Mouse (Mus musculus) forebrain, embryonic 14.5 days (tissue): ENCODE measurements around the gene Mgat3. TPM values are rescaled to one million over a fixed set of nuclear protein-coding genes. Genes with fewer than 3 reads are reported as not detected.

Experiments used
- ATAC-seq: fragments of 200-750 bp; cut with Nextera tagmentation; 2 replicates; pipeline ENCODE4 v1.8.0; 2017; ENCODE audit warnings: mild to moderate bottlenecking, moderate library complexity
- DNase-seq: peaks from one replicate; pipeline ENCODE4 v3.0.0-alpha.2; 2015; ENCODE audit warnings: low spot score
- H3K27ac ChIP-seq: fragments of 300-500 bp; sonication (generic); 2 replicates; pipeline ENCODE4 v1.5.1; 2014; ENCODE audit warnings: low read depth, mild to moderate bottlenecking, control low read depth, low read length, moderate library complexity
- H3K27me3 ChIP-seq: fragments of 300-500 bp; sonication (generic); replicated peaks from 2 replicates; pipeline ENCODE4 v1.6.1; 2014; ENCODE audit warnings: low read length, control low read depth, mixed read lengths; ENCODE audit not compliant: control insufficient read depth, insufficient read depth
- H3K36me3 ChIP-seq: fragments of 300-500 bp; sonication (generic); 2 replicates; pipeline ENCODE4 v1.6.1; 2014; ENCODE audit warnings: low read length, control low read depth; ENCODE audit not compliant: control insufficient read depth, insufficient read depth
- H3K4me1 ChIP-seq: fragments of 300-500 bp; sonication (generic); 2 replicates; pipeline ENCODE4 v1.6.1; 2014; ENCODE audit warnings: antibody characterized with exemption, low read length, control low read depth; ENCODE audit not compliant: control insufficient read depth, insufficient read depth
- H3K4me2 ChIP-seq: fragments of 300-500 bp; sonication (generic); 2 replicates; pipeline ENCODE4 v1.6.1; 2014; ENCODE audit warnings: mild to moderate bottlenecking, control low read depth, low read length
- H3K4me3 ChIP-seq: fragments of 300-500 bp; sonication (generic); 2 replicates; pipeline ENCODE4 v1.5.1; 2014; ENCODE audit warnings: low read depth, low read length, control low read depth
- H3K9ac ChIP-seq: fragments of 300-500 bp; sonication (generic); 2 replicates; pipeline ENCODE4 v1.6.1; 2014; ENCODE audit warnings: mild to moderate bottlenecking, low read length, control low read depth, moderate library complexity
- H3K9me3 ChIP-seq: fragments of 300-500 bp; sonication (generic); replicated peaks from 2 replicates; pipeline ENCODE4 v1.6.1; 2016; ENCODE audit warnings: low read length, control low read depth, mixed read lengths; ENCODE audit not compliant: control insufficient read depth
- WGBS: fragments of 180-500 bp; shearing (Covaris S2); extraction: QIAGEN DNeasy Blood & Tissue Kit; methylation state at CpG from one replicate; pipeline ENCODE4 v1.1.7; 2014; 5-methylcytosine and 5-hydroxymethylcytosine counted together
- polyA plus RNA-seq: library from polyadenylated mRNA; unstranded; fragments of >200 nt; fragmentation: Nextera tagmentation; extraction: Ambion mirVana; gene quantifications from 2 replicates; pipeline ENCODE4 v1.2.1, GENCODE M21; 2014

The Mgat3 gene
- polyA plus RNA-seq, 1 experiment from 2014 or later: 11.7 TPM

DNA sequence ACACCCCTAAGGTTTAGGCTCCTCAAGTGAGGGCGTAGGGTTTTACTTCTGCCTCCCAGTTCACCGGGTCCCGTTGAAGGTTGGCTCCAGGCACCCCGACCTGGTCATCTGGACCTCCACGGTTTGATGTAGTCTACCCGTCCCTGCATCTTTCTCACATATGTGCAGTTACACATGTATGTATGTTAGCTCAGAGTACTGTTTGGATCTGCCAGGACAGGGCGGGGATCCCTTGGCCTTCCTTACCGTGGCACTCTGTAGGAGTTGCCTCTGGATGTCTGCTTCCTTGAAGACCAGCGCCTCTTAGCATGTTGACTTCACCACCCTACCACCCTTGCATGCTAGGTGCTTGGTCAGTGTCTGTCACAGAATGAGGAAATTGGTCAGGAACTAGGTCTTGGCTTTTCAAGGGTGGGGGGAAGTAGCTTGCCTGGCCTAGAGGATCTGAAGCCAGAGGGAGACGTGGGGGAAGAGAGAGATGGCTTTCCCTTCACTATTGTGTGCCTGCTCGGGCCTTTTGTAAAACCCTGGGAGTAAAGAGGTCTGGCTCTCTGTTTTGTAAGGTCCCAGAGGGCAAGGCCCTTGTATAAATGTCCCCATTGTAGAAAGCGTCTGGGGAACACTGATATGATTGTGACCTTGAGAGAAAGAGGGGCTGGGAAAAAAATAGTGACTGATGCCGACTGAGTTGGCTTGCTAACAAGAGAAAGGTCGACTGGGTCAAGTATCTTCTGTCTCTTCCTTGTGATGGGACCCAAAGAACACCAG is 39.7 kb upstream of the Mgat3 start:
- no peaks in the 10 kb centered on the region for H3K9me3 ChIP-seq
- H3K36me3 ChIP-seq: 0 out of 2 replicates have a peak, but pooled peaks cover 4% of the 10 kb centered on the region
- H3K4me1 ChIP-seq: peaks cover 11% of the 10 kb centered on the region
- ATAC-seq (peak; percentile 14; the same call in 1 of the 2 replicates), DNase-seq (no peak)
- WGBS: 16% methylated on average over 14 of the region's 14 CpGs
- H3K27me3 ChIP-seq: no peaks in the 10 kb centered on the region
- peak overlapping the region; percentile 86 for H3K9ac ChIP-seq
- H3K4me3 ChIP-seq: peak overlapping the region; percentile 57
- H3K4me2 ChIP-seq: peak overlapping the region; percentile 91
- H3K27ac ChIP-seq: peak overlapping the region; percentile 97; the same call in 1 of the 2 replicates

DNA sequence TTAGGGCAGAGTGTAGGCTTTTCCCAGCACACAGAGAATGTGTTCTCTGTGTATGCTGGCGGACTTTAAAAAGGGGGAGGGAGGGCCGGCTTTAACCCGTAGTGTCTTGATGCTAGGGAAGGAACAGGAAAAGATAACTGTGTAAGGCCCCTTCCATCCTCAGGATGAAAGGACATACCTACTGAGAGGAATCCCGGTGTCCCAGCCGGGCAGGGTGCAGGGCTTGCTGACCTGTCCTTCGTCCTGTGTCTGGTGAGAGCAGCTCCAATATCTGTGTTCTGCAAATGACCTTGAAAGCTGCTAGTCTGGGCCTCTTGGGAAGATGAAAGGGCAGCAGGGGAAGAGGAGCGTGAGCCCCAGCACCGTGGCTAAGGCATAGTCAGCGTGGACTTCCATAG is 39.1 kb upstream of the Mgat3 start:
- H3K36me3 ChIP-seq: 0 out of 2 replicates have a peak, but pooled peaks cover 4% of the 10 kb centered on the region
- WGBS: 72% methylated on average over 9 of the region's 9 CpGs
- no peak for DNase-seq
- H3K4me1 ChIP-seq: peaks cover 11% of the 10 kb centered on the region
- peak overlapping the region; percentile 86; the same call in 1 of the 2 replicates for H3K9ac ChIP-seq
- H3K27ac ChIP-seq: no peak overlapping the region
- no peaks in the 10 kb centered on the region for H3K9me3 ChIP-seq
- H3K27me3 ChIP-seq: no peaks in the 10 kb centered on the region
- no peak for ATAC-seq
- H3K4me2 ChIP-seq: peak overlapping the region; percentile 91
- H3K4me3 ChIP-seq: peak overlapping the region; percentile 57; the same call in 1 of the 2 replicates

DNA sequence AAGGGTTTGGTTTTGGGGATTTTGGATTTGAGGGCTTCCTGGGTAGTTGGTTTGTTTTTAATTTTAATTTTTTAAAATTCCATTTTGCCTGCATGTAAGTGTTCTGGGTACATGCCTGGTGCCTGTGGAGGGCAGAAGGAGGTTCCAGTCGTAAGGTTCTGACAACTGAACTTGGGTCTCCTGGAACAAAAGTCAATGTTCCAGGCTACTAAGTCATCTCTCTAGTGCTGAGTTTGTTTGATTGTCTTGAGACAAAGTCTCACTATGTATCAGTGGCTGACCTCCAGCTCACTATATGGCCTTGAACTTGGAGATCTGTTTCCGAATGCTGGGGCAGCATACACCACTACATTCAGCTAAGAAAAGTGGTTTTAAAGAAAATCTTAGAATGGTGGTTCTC is 38.0 kb upstream of the Mgat3 start:
- DNase-seq (no peak), ATAC-seq (no peak)
- H3K27ac ChIP-seq: no peak overlapping the region
- no peak overlapping the region for H3K4me3 ChIP-seq
- no peaks in the 10 kb centered on the region for H3K27me3 ChIP-seq
- H3K9me3 ChIP-seq: no peaks in the 10 kb centered on the region
- 0 out of 2 replicates have a peak, but pooled peaks cover 6% of the 10 kb centered on the region for H3K36me3 ChIP-seq
- H3K4me2 ChIP-seq: no peak overlapping the region
- peaks cover 11% of the 10 kb centered on the region for H3K4me1 ChIP-seq
- 94% methylated on average over 2 of the region's 2 CpGs for WGBS
- no peak overlapping the region for H3K9ac ChIP-seq

DNA sequence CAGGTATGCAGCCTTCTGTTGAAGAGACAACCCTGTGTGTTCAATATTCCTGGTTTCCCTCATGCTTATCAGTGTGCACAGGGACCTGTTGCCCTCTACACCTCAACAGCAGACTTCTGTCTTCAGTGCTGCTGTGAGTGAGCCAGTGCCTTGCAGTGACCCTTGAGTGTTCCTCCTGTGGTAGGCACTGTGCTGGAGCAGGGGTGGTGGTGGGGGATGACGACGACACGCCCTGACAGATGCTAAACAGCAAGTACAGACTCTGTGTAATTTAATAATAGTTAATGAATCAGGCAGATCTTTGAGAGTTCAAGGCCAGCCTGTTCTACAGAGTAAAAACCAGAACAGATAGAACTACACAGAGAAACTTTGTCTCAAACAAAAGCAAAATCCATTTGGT is 36.9 kb upstream of the Mgat3 start:
- DNase-seq (no peak), ATAC-seq (no peak)
- Histone ChIP-seq H3K9me3 (no peaks in the 10 kb centered on the region), H3K4me3 (no peak overlapping the region), H3K27ac (no peak overlapping the region), H3K9ac (no peak overlapping the region), H3K27me3 (no peaks in the 10 kb centered on the region), H3K36me3 (peaks cover 16% of the 10 kb centered on the region), H3K4me1 (peaks cover 11% of the 10 kb centered on the region), H3K4me2 (no peak overlapping the region)
- WGBS: 97% methylated on average over 3 of the region's 3 CpGs

DNA sequence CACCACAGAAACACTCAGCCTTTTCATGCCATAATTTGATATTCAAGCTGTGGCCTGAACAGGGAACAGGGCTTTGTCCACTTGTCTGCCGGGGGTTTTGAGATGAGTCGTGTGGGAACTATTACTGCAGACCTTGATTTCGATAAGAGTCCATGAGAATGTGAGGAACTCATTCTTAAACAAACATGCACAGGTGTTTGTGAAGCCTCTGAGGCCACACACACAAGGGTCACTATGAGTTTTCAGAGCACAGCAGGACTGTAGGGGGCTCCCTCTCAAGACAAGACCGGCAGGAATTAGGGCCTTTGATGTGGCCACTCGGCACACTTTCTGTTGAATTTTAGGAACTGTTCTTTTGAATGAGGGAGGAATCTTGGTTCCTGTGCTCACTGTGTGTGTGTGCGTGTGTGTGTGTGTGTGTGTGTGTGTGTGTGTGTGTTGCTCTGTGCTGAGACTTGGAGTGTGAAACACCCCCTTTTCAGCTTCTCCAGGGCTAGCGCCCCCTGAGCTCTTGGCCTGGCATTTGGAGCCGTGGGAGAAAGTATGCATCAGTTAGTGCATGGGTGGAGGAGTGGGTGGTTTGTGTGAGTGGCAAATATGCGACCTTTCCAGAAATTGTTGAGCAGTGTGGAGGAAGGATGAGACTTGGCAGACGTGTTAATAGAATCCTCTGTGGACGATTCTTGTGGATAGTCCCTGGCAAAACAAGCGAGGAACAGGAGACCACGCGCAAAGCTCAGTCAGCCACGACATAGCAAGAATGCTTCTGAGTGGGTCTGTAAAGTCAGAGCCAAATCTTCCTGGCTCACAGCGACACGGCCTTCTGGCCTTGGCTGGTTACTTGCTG is 35.4 kb upstream of the Mgat3 start:
- H3K36me3 ChIP-seq: peaks cover 20% of the 10 kb centered on the region
- no peak overlapping the region for H3K9ac ChIP-seq
- WGBS: 73% methylated on average over 17 of the region's 17 CpGs
- ATAC-seq (no peak), DNase-seq (no peak)
- no peak overlapping the region for H3K27ac ChIP-seq
- H3K27me3 ChIP-seq: no peaks in the 10 kb centered on the region
- H3K4me3 ChIP-seq: no peak overlapping the region
- peaks cover 11% of the 10 kb centered on the region for H3K4me1 ChIP-seq
- no peak overlapping the region for H3K4me2 ChIP-seq
- 0 out of 2 replicates have a peak, but pooled peaks cover 3% of the 10 kb centered on the region for H3K9me3 ChIP-seq

DNA sequence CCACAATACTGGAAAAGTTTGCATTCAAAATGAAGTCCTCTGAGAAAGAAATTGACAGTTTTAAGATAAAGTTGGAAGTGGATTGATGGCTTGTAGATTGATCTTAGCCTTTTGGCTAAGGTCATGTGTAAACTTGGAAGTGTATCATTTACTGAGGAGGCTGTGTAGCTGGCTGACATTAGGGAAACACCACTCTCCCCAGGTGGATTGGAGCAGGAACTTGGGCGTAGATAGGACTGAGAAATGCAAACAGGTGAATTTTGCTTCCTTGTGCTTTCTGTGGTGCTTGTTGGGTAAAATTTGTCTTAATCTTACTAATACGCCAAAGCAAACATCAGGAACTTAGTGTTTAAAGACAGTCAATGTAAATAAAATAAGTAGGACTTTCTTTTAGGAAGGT is 33.2 kb upstream of the Mgat3 start:
- DNase-seq (no peak), ATAC-seq (no peak)
- Histone ChIP-seq H3K4me3 (no peak overlapping the region), H3K36me3 (peaks cover 32% of the 10 kb centered on the region), H3K27me3 (no peaks in the 10 kb centered on the region), H3K4me1 (no peaks in the 10 kb centered on the region), H3K9ac (no peak overlapping the region), H3K9me3 (0 out of 2 replicates have a peak, but pooled peaks cover 3% of the 10 kb centered on the region), H3K4me2 (no peak overlapping the region), H3K27ac (no peak overlapping the region)
- 95% methylated on average over 2 of the region's 2 CpGs for WGBS

DNA sequence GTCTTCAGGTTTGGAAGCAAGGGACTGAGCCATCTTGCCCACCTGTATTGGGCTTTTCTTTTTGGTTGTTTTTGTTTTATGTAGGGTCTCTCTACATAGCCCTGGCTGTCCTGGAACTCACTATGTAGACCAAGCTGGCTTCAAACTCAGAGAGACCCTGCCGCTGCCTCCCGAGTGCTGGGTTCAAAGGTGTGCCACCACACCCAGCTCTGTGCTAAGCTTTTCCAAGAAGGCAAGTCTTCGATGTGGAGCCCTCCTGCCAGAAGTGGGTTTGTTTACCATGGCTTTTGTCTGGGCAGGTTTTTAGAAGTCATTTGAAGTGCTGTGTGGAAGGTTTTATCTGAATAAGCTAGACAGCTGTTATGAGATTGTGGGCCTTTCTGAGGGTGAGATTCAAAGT is 32.6 kb upstream of the Mgat3 start:
- no peak overlapping the region for H3K4me3 ChIP-seq
- 0 out of 2 replicates have a peak, but pooled peaks cover 3% of the 10 kb centered on the region for H3K9me3 ChIP-seq
- no peak overlapping the region for H3K4me2 ChIP-seq
- H3K27me3 ChIP-seq: no peaks in the 10 kb centered on the region
- 97% methylated on average over 3 of the region's 3 CpGs for WGBS
- peaks cover 32% of the 10 kb centered on the region for H3K36me3 ChIP-seq
- no peak overlapping the region for H3K9ac ChIP-seq
- ATAC-seq: no peak
- H3K4me1 ChIP-seq: no peaks in the 10 kb centered on the region
- no peak overlapping the region for H3K27ac ChIP-seq
- no peak for DNase-seq

DNA sequence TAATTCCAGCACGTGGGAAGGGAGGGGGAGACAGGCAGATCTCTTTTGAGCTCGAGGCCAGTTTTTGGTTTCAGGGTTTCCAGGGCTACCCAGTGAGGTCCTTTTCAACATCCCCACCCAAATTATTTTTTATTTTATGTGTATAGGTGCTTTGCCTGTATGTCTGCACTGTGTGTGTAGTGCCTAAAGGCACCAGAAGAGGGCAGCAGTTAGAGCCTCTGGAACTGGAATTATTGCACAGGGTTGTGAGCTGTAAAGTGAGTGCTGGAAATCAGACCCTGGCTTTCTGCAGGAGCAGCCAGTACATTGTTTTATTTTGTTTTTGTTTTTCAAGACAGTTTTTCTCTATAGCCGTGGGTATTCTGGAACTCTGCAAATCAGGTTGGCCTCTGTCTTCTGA is 31.4 kb upstream of the Mgat3 start:
- WGBS: 91% methylated on average over 3 of the region's 3 CpGs
- Histone ChIP-seq H3K27me3 (no peaks in the 10 kb centered on the region), H3K4me3 (no peak overlapping the region), H3K9ac (no peak overlapping the region), H3K27ac (no peak overlapping the region), H3K36me3 (peaks cover 28% of the 10 kb centered on the region), H3K9me3 (0 out of 2 replicates have a peak, but pooled peaks cover 3% of the 10 kb centered on the region), H3K4me1 (no peaks in the 10 kb centered on the region), H3K4me2 (no peak overlapping the region)
- DNase-seq (no peak), ATAC-seq (no peak)
